Mouse (Mus musculus) heart, adult 2 months (tissue): ENCODE results near the gene Tcta.
A peak's percentile ranks its signal among the peaks of the same experiment; 100 is the strongest.

ENCODE experiments used
- CTCF ChIP-seq: fragments of 200-600 bp; IDR thresholded peaks from 2 replicates; pipeline ENCODE4 v1.8.1; 2022; ENCODE audit warnings: antibody characterized with exemption, mild to moderate bottlenecking, moderate library complexity
- EP300 ChIP-seq: fragments of 200-500 bp; IDR thresholded peaks from 2 replicates; pipeline ENCODE4 v1.6.1; 2011; ENCODE audit warnings: low read depth, low read length, control low read depth; ENCODE audit not compliant: insufficient read depth
- POLR2A ChIP-seq: fragments of 200-500 bp; IDR thresholded peaks from 2 replicates; pipeline ENCODE4 v1.6.1; 2011; ENCODE audit warnings: mild to moderate bottlenecking, low read depth, low read length, control low read depth; ENCODE audit not compliant: insufficient read depth

DNA sequence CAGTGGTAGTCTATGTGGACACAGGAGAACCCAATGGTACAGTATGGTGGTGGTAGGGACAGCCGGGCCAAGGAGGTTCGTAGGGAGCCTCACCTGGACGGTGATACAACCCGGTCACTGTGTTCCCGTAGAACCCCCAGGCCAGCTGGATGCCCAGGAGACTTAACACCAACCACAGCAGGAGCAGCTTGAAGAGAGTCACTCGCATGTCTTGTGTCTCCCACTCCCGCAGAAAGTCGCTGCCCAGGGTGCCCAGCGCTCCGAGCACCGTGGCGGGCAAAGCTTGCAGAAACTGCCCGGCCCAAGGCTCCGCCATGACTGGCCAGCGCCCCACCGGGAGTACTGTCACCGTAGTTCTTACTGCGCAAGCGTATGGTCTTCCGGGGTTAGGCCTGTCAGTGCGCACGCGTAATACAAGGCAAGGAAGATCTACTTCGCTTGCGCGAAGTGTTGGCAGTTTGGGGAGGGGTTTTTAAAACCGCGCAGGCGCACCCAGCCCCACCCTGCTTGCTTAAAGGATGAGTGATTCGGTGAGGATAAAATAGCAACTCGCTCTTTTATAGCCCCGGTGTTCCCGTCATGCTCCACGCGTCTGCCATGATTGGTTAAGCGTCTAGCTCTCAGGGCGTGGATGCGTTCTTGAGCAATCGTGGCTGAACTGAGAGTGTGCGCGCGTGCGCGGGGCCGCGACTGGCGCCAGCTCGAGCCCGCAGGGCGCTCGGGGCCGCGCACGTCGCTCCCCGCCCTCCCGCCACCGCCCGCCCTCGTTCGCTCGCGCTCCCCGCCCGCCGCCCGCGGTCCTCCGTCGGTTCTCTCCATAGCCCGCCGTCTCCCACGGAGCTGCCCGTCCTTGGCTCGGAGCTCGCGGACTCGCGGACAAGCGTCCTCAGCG lies at the start of gene Tcta, which contains the start of gene Rhoa:
- peak; percentile 99; the same call in 1 of the 2 replicates for TF ChIP-seq POLR2A
- no peak for TF ChIP-seq CTCF
- no peak for TF ChIP-seq EP300
